Mouse (Mus musculus): Measurements from ENCODE around the gene Hdhd3. TPM values are rescaled to one million over a fixed set of nuclear protein-coding genes. Genes with fewer than 3 reads are reported as not detected.
A peak's percentile ranks its signal among the peaks of the same experiment; 100 is the strongest.

Hdhd3 gene
- total and polyA plus RNA-seq, 3 experiments: 3.9 to 9.0 (median 4.0) TPM

- Histone ChIP-seq H3K27me3 (ENCODE audit: control insufficient read depth, insufficient read depth, low read length) (no peaks in the 10 kb centered on the region), H3K79me2 (replicated peaks; ENCODE audit: control insufficient read depth, insufficient read depth, low read length) (no peaks in the 10 kb centered on the region), H3K36me3 (ENCODE audit: control insufficient read depth, insufficient read depth, low read length) (no peaks in the 10 kb centered on the region), H3K27ac (no peak overlapping the region), H3K4me1 (ENCODE audit: control insufficient read depth, insufficient read depth, low read length) (peaks cover 3% of the 10 kb centered on the region), H3K4me3 (no peak overlapping the region), H3K9ac (ENCODE audit: low read depth, low read length) (no peak overlapping the region)
- intact Hi-C loops (cut with DNase I): loop anchor here (10.0 kb wide), 2 partner anchors 323 to 1027 kb away; partner anchors contain the start of gene Tmem268
- no peak for DNase-seq
- WGBS: 56% methylated on average over 4 of the region's 4 CpGs
- no peak for TF ChIP-seq EP300 (IDR thresholded peaks at IDR 0.05; ENCODE audit: insufficient read depth, low read depth, low read length)
- no peak for TF ChIP-seq CTCF (IDR thresholded peaks at IDR 0.05)
- no peak for TF ChIP-seq POLR2A (IDR thresholded peaks at IDR 0.05; ENCODE audit: insufficient read depth, low read depth, low read length)
These were observed 24.4 kb upstream of the Hdhd3 start for GRCm38 (mm10) chr4:62527655-62528054.

- 69% methylated on average over 2 of the region's 2 CpGs for WGBS
- Histone ChIP-seq H3K27me3 (ENCODE audit: control insufficient read depth, insufficient read depth, low read length) (no peaks in the 10 kb centered on the region), H3K27ac (no peak overlapping the region), H3K4me1 (ENCODE audit: control insufficient read depth, insufficient read depth, low read length) (peaks cover 3% of the 10 kb centered on the region), H3K9ac (ENCODE audit: low read depth, low read length) (no peak overlapping the region), H3K79me2 (replicated peaks; ENCODE audit: control insufficient read depth, insufficient read depth, low read length) (no peaks in the 10 kb centered on the region), H3K4me3 (no peak overlapping the region), H3K36me3 (ENCODE audit: control insufficient read depth, insufficient read depth, low read length) (no peaks in the 10 kb centered on the region)
- intact Hi-C loops (cut with DNase I): loop anchor here (10.0 kb wide), 2 partner anchors 321 to 1029 kb away; partner anchors contain the start of gene Tmem268
- TF ChIP-seq EP300 (IDR thresholded peaks at IDR 0.05; ENCODE audit: insufficient read depth, low read depth, low read length) (no peak), POLR2A (IDR thresholded peaks at IDR 0.05; ENCODE audit: insufficient read depth, low read depth, low read length) (no peak), CTCF (IDR thresholded peaks at IDR 0.05) (no peak)
- no peak for DNase-seq
These were observed 23.0 kb upstream of the Hdhd3 start for GRCm38 (mm10) chr4:62526256-62526655.

GRCm38 (mm10) chr4:62525489-62525811 is 22.2 kb upstream of the Hdhd3 start:
- Histone ChIP-seq H3K9ac (ENCODE audit: low read depth, low read length) (no peak overlapping the region), H3K4me1 (ENCODE audit: control insufficient read depth, insufficient read depth, low read length) (peaks cover 3% of the 10 kb centered on the region), H3K4me3 (peak overlapping the region; percentile 82), H3K36me3 (ENCODE audit: control insufficient read depth, insufficient read depth, low read length) (no peaks in the 10 kb centered on the region), H3K79me2 (replicated peaks; ENCODE audit: control insufficient read depth, insufficient read depth, low read length) (no peaks in the 10 kb centered on the region), H3K27me3 (ENCODE audit: control insufficient read depth, insufficient read depth, low read length) (no peaks in the 10 kb centered on the region), H3K27ac (no peak overlapping the region)
- TF ChIP-seq CTCF (IDR thresholded peaks at IDR 0.05) (no peak), POLR2A (IDR thresholded peaks at IDR 0.05; ENCODE audit: insufficient read depth, low read depth, low read length) (no peak), EP300 (IDR thresholded peaks at IDR 0.05; ENCODE audit: insufficient read depth, low read depth, low read length) (no peak)
- WGBS: 2% methylated on average over 10 of the region's 10 CpGs
- intact Hi-C loops (cut with DNase I): loop anchor here (10.0 kb wide), 2 partner anchors 321 to 1029 kb away; partner anchors contain the start of gene Tmem268
- no peak for DNase-seq

- TF ChIP-seq CTCF (IDR thresholded peaks at IDR 0.05) (no peak), EP300 (IDR thresholded peaks at IDR 0.05; ENCODE audit: insufficient read depth, low read depth, low read length) (peak; percentile 46; the same call in 1 of the 2 replicates), POLR2A (IDR thresholded peaks at IDR 0.05; ENCODE audit: insufficient read depth, low read depth, low read length) (peak; percentile 44; the same call in 1 of the 2 replicates)
- H3K4me3 ChIP-seq: peak within 1 kb of the TSS; percentile 82
- peaks cover 3% of the 10 kb centered on the region for H3K4me1 ChIP-seq (ENCODE audit: control insufficient read depth, insufficient read depth, low read length)
- no peaks in the 10 kb centered on the region for H3K36me3 ChIP-seq (ENCODE audit: control insufficient read depth, insufficient read depth, low read length)
- intact Hi-C loops (cut with DNase I): loop anchor here (10.0 kb wide), 2 partner anchors 320 to 1030 kb away; partner anchors contain the start of gene Tmem268
- H3K79me2 ChIP-seq (replicated peaks; ENCODE audit: control insufficient read depth, insufficient read depth, low read length): no peaks in the 10 kb centered on the region
- no peaks in the 10 kb centered on the region for H3K27me3 ChIP-seq (ENCODE audit: control insufficient read depth, insufficient read depth, low read length)
- WGBS: under 1% methylated on average over 59 of the region's 59 CpGs
- DNase-seq: peak; percentile 96 to 98
- H3K9ac ChIP-seq (ENCODE audit: low read depth, low read length): peak within 1 kb of the TSS; percentile 70
- peak within 1 kb of the TSS; percentile 99 for H3K27ac ChIP-seq
These were observed 21.6 kb upstream of the Hdhd3 start, which contains the start of the genes Pole3 and 4933430I17Rik for GRCm38 (mm10) chr4:62524651-62525488. Gene Pole3 (minus strand): TSS chr4:62525068. Gene 4933430I17Rik (plus strand): TSS chr4:62525369.

GRCm38 (mm10) chr4:62520892-62521400 is 17.7 kb upstream of the Hdhd3 start:
- Histone ChIP-seq H3K4me1 (ENCODE audit: control insufficient read depth, insufficient read depth, low read length) (peaks cover 16% of the 10 kb centered on the region), H3K4me3 (no peak overlapping the region), H3K79me2 (replicated peaks; ENCODE audit: control insufficient read depth, insufficient read depth, low read length) (no peaks in the 10 kb centered on the region), H3K27me3 (ENCODE audit: control insufficient read depth, insufficient read depth, low read length) (no peaks in the 10 kb centered on the region), H3K9ac (ENCODE audit: low read depth, low read length) (no peak overlapping the region), H3K27ac (peak overlapping the region; percentile 87; the same call in 1 of the 2 replicates), H3K36me3 (ENCODE audit: control insufficient read depth, insufficient read depth, low read length) (no peaks in the 10 kb centered on the region; the same call in none of the 2 replicates)
- no peak for DNase-seq
- intact Hi-C loops (cut with DNase I): loop anchor here (10.0 kb wide), 2 partner anchors 316 to 1034 kb away; partner anchors contain the start of gene Tmem268
- no peak for TF ChIP-seq EP300 (IDR thresholded peaks at IDR 0.05; ENCODE audit: insufficient read depth, low read depth, low read length)
- TF ChIP-seq POLR2A (IDR thresholded peaks at IDR 0.05; ENCODE audit: insufficient read depth, low read depth, low read length): no peak
- TF ChIP-seq CTCF (IDR thresholded peaks at IDR 0.05): no peak
- WGBS: 61% methylated on average over 2 of the region's 2 CpGs

All from heart, adult 2 months (tissue).